Mouse (Mus musculus) left cerebral cortex, postnatal 25 days (tissue): Measurements from ENCODE around the gene Olfr971. TPM values are rescaled to one million over a fixed set of nuclear protein-coding genes. Genes with fewer than 3 reads are reported as not detected.
"Not testable (repeated sequence)": the region's sequence is repeated elsewhere in the genome, so short reads cannot be mapped to it uniquely, and the experiment has no call there.

Experiments used
- DNase-seq, 2 experiments: peaks; one replicate each; pipeline ENCODE4 v3.0.0; 2022; ENCODE audit warnings: low spot score in 2 of 2, mixed read lengths in 1 of 2
- intact Hi-C: fragments of 180-260 bp; cut with DNase I; formaldehyde crosslinking; loops from one replicate; pipeline ENCODE4 v1.15.1; 2025
- total RNA-seq, 2 experiments: library from RNA; stranded (reverse); gene quantifications; 2 replicates each; pipeline ENCODE4 v1.2.3; 2021

The Olfr971 gene
- not detected for total RNA-seq

GRCm38 (mm10) chr9:39836576-39836975 lies at the start of gene Olfr971:
Olfr971 (plus strand) TSS chr9:39836876.
- DNase-seq, intact Hi-C loops: not testable (repeated sequence)

- intact Hi-C loops: no loop called here
- DNase-seq: no peak
These were observed 46.1 kb upstream of the Olfr971 start, which contains the start of gene Olfr969 for GRCm38 (mm10) chr9:39790558-39790957. Olfr969 (plus strand) TSS chr9:39790945.

- DNase-seq: no peak
- intact Hi-C loops: no loop called here
These were observed 28.1 kb upstream of the Olfr971 start, which contains the start of gene Olfr970 for GRCm38 (mm10) chr9:39808560-39808959. Olfr970 (plus strand) TSS chr9:39808860.

- intact Hi-C loops: no loop called here
- DNase-seq: no peak
These were observed 29.4 kb downstream of the Olfr971 start, which contains the start of gene Olfr972 for GRCm38 (mm10) chr9:39866122-39866521. Olfr972 (plus strand) TSS chr9:39866422.

GRCm38 (mm10) chr9:39871986-39872385 lies 35.3 kb downstream of the Olfr971 start:
- DNase-seq, intact Hi-C loops: not testable (repeated sequence)

- DNase-seq, intact Hi-C loops: not testable (repeated sequence)
These were observed 41.1 kb downstream of the Olfr971 start for GRCm38 (mm10) chr9:39877541-39878396.

Other genes starting within 250 kb of the Olfr971 start
- gene AW551984, start 232.5 kb upstream of the Olfr971 start, total RNA-seq: 1 to 10 TPM; 5.3 to 7.1 TPM
- not detected for gene Olfr148, start 226.2 kb upstream of the Olfr971 start, total RNA-seq
- gene Olfr960, start 215.5 kb upstream of the Olfr971 start, total RNA-seq: not detected
- not detected for gene Olfr961, start 191.8 kb upstream of the Olfr971 start, total RNA-seq
- gene Olfr963, start 169.7 kb upstream of the Olfr971 start, total RNA-seq: not detected
- gene Olfr149, start 129.8 kb upstream of the Olfr971 start, total RNA-seq: not detected
- not detected for gene Olfr965, start 125.5 kb upstream of the Olfr971 start, total RNA-seq
- gene Olfr150, start 105.9 kb upstream of the Olfr971 start, total RNA-seq: not detected
- not detected for gene Olfr967, start 90.6 kb upstream of the Olfr971 start, total RNA-seq
- not detected for gene Olfr968, start 53.6 kb upstream of the Olfr971 start, total RNA-seq
- gene Olfr969, start 45.9 kb upstream of the Olfr971 start, total RNA-seq: not detected
- not detected for gene Olfr970, start 28.0 kb upstream of the Olfr971 start, total RNA-seq
- gene Olfr972, start 29.5 kb downstream of the Olfr971 start, total RNA-seq: not detected
- gene Olfr229, start 70.5 kb downstream of the Olfr971 start, total RNA-seq: not detected
- gene Olfr974, start 100.6 kb downstream of the Olfr971 start, total RNA-seq: not detected
- not detected for gene Olfr975, start 115.2 kb downstream of the Olfr971 start, total RNA-seq
- not detected for gene Olfr976, start 124.3 kb downstream of the Olfr971 start, total RNA-seq
- not detected for gene Olfr978, start 155.2 kb downstream of the Olfr971 start, total RNA-seq
- not detected for gene Olfr979, start 166.6 kb downstream of the Olfr971 start, total RNA-seq
- not detected for gene Olfr980, start 172.7 kb downstream of the Olfr971 start, total RNA-seq
- gene Olfr981, start 184.6 kb downstream of the Olfr971 start, total RNA-seq: not detected
- not detected for gene Olfr982, start 237.0 kb downstream of the Olfr971 start, total RNA-seq